Mouse (Mus musculus) myocyte (in vitro differentiated cells): ENCODE measurements at regions not wholly inside any gene's neighbourhood (a gene's known extent, or its start where the extent isn't known, plus 50 kb on each side); places are given as distances from the start of the nearest gene placed in this dataset.

Source experiments
- CEBPB ChIP-seq: IDR thresholded peaks from 2 replicates; pipeline ENCODE4 v1.6.1; 2011; ENCODE audit warnings: mild to moderate bottlenecking, moderate library complexity; ENCODE audit not compliant: poor library complexity, insufficient read depth, severe bottlenecking
- E2F4 ChIP-seq: IDR thresholded peaks from one replicate; pipeline ENCODE4 v1.6.1; 2011; ENCODE audit warnings: mild to moderate bottlenecking, control low read depth, moderate library complexity; ENCODE audit not compliant: insufficient read depth
- MAX ChIP-seq: IDR thresholded peaks from one replicate; pipeline ENCODE4 v1.6.1; 2011; ENCODE audit warnings: low read depth, mild to moderate bottlenecking, control low read depth
- MYOD1 ChIP-seq, 3 experiments: IDR thresholded peaks; one replicate each; pipeline ENCODE4 v1.6.1; 2011; ENCODE audit warnings: control low read depth in 2 of 3, low read depth in 2 of 3, mild to moderate bottlenecking in 2 of 3, moderate library complexity in 1 of 3; ENCODE audit not compliant: insufficient read length in 2 of 3, control insufficient read depth in 1 of 3
- MYOG ChIP-seq, 3 experiments: IDR thresholded peaks; one replicate each; pipeline ENCODE4 v1.6.1; 2011; ENCODE audit warnings: control low read depth in 2 of 3, low read depth in 2 of 3, mild to moderate bottlenecking in 2 of 3; ENCODE audit not compliant: insufficient read length in 2 of 3, control insufficient read depth in 1 of 3, insufficient read depth in 1 of 3
- POLR2A ChIP-seq: IDR thresholded peaks from one replicate; pipeline ENCODE4 v1.6.1; 2011; ENCODE audit warnings: low read depth, mild to moderate bottlenecking, control low read depth, moderate library complexity; ENCODE audit not compliant: insufficient read length
- POLR2AphosphoS2 ChIP-seq: IDR thresholded peaks from one replicate; pipeline ENCODE4 v1.6.1; 2011; ENCODE audit warnings: low read depth, control low read depth; ENCODE audit not compliant: insufficient read length
- REST ChIP-seq: IDR thresholded peaks from one replicate; pipeline ENCODE4 v1.6.1; 2011; ENCODE audit warnings: mild to moderate bottlenecking, control low read depth, moderate library complexity; ENCODE audit not compliant: insufficient read depth, insufficient read length
- SRF ChIP-seq: IDR thresholded peaks from one replicate; pipeline ENCODE4 v1.6.1; 2011; ENCODE audit warnings: low read depth; ENCODE audit not compliant: control insufficient read depth, insufficient read length
- TCF12 ChIP-seq: IDR thresholded peaks from one replicate; pipeline ENCODE4 v1.6.1; 2011; ENCODE audit warnings: mild to moderate bottlenecking, control low read depth; ENCODE audit not compliant: poor library complexity, insufficient read depth, severe bottlenecking
- TCF3 ChIP-seq: IDR thresholded peaks from one replicate; pipeline ENCODE4 v1.6.1; 2011; ENCODE audit warnings: low read depth, control low read depth; ENCODE audit not compliant: insufficient read length
- USF1 ChIP-seq: IDR thresholded peaks from one replicate; pipeline ENCODE4 v1.6.1; 2011; ENCODE audit warnings: low read depth, mild to moderate bottlenecking, control low read depth, moderate library complexity

GRCm38 (mm10) chr3:121874576-121874975 is 59.5 kb upstream of the Abcd3 start:
- TF ChIP-seq TCF3 (no peak), POLR2A (no peak), MAX (no peak), POLR2AphosphoS2 (no peak), MYOD1 (IDR thresholded peaks at IDR 0.05; ENCODE audit: control insufficient read depth in 1 of 3, insufficient read length in 2 of 3, low read depth in 2 of 3) (no peak), CEBPB (no peak), TCF12 (no peak), USF1 (no peak), MYOG (IDR thresholded peaks at IDR 0.05; ENCODE audit: control insufficient read depth in 1 of 3, insufficient read depth in 1 of 3, insufficient read length in 2 of 3, low read depth in 2 of 3) (no peak), E2F4 (no peak), REST (no peak), SRF (no peak)
